8 mouse cellular contexts compared by ENCODE assay signal in the genomic region with DNA sequence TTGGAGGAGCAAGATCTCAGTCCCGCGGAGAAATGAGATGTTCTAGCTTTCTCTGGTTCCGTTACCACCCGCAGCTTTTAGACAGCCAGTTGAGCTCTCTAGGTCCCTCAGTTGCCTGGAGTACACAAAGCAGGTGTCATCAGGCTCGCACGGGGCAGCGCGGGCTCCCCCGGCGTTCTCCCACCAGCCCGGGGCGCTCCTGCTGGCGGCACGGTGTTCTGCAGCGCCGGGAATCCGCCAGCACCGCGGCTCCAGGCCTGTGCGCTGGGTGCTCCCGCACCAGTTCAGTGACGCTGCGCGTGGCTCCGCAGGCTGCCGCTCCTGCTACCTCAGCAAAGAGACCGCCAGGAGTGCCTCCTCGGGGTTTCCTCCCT. TPM values are rescaled to one million over a fixed set of nuclear protein-coding genes. Genes with fewer than 3 reads are reported as not detected.
DNase-seq lines count a peak whose midpoint lies in the region; ATAC-seq and TF ChIP-seq lines count a peak whose summit lies in the region.

A gene (minus strand): TSS at position 235 of the 374 bp plus-strand sequence.

- H3K4me3 ChIP-seq in kidney, adult 2 months (ENCODE audit: insufficient read depth, low read depth, low read length): peak within 1 kb of the TSS; percentile 1; the same call in 1 of the 2 replicates
- H3K4me3 ChIP-seq in forebrain, embryonic 16.5 days (replicated peaks; ENCODE audit: low read length): peak within 1 kb of the TSS; percentile 70
- no peak within 1 kb of the TSS for H3K4me3 ChIP-seq in liver, embryonic 14.5 days (ENCODE audit: insufficient read depth in 1 of 2, low read depth in 2 of 2, low read length in 2 of 2)

- ATAC-seq in forebrain, embryonic 16.5 days: peak; percentile 85
- peak; percentile 39; the same call in 1 of the 2 replicates for ATAC-seq in liver, embryonic 14.5 days (ENCODE audit: insufficient read depth)

- TF ChIP-seq CTCF in kidney, adult 2 months (conservative IDR thresholded peaks at IDR 0.05; ENCODE audit: insufficient read depth, insufficient read length, low read depth, low read length): no peak
- TF ChIP-seq CTCF in brain, embryonic 14.5 days (IDR thresholded peaks at IDR 0.05; ENCODE audit: borderline replicate concordance, extremely low read depth, insufficient read depth, insufficient read length): peak; percentile 67
- 0 out of 2 replicates have a peak, but pooled peaks have one; percentile 26 for TF ChIP-seq CTCF in liver, embryonic 14.5 days (IDR thresholded peaks at IDR 0.05; ENCODE audit: low read depth)

- no peaks in the 10 kb centered on the region for H3K9me3 ChIP-seq in forebrain, embryonic 16.5 days (ENCODE audit: control insufficient read depth, low read length)
- H3K9me3 ChIP-seq in liver, embryonic 14.5 days (ENCODE audit: control insufficient read depth, low read length): no peaks in the 10 kb centered on the region

- no peak for DNase-seq in kidney, adult 2 months
- no peak for DNase-seq in kidney, adult 9 months
- peak; percentile 92 for DNase-seq in brain, embryonic 14.5 days (ENCODE audit: low read depth)
- peak; percentile 10 for DNase-seq in kidney, postnatal 14 days
- no peak for DNase-seq in liver, embryonic 14.5 days (ENCODE audit: low read depth in 3 of 3, low spot score in 3 of 3)
- DNase-seq in right cerebral cortex, postnatal 36 days (ENCODE audit: low spot score in 2 of 2): peak; percentile 75 to 76
- no peak for DNase-seq in spleen, postnatal 14 days (ENCODE audit: low spot score in 2 of 2)

- TF ChIP-seq POLR2A in kidney, adult 2 months (IDR thresholded peaks at IDR 0.05; ENCODE audit: low read depth, low read length): no peak
- no peak for TF ChIP-seq POLR2A in brain, embryonic 14.5 days (IDR thresholded peaks at IDR 0.05; ENCODE audit: borderline replicate concordance, extremely low read depth, insufficient read depth, insufficient read length, poor library complexity, severe bottlenecking)

- peak within 1 kb of the TSS; percentile 74 for H3K4me2 ChIP-seq in forebrain, embryonic 16.5 days (ENCODE audit: low read length)
- H3K4me2 ChIP-seq in liver, embryonic 14.5 days (ENCODE audit: low read depth): peak within 1 kb of the TSS; percentile 40

- peaks cover 1% of the 10 kb centered on the region for H3K27me3 ChIP-seq in kidney, adult 2 months (replicated peaks; ENCODE audit: control insufficient read depth, insufficient read depth, low read length)
- no peaks in the 10 kb centered on the region for H3K27me3 ChIP-seq in forebrain, embryonic 16.5 days (replicated peaks; ENCODE audit: control insufficient read depth, insufficient read depth, low read length)
- H3K27me3 ChIP-seq in liver, embryonic 14.5 days (ENCODE audit: control insufficient read depth, insufficient read depth, low read length): peaks cover 17% of the 10 kb centered on the region

- WGBS in kidney, adult 2 months: 1% methylated on average over 28 of the region's 28 CpGs
- WGBS in forebrain, embryonic 16.5 days: under 1% methylated on average over 27 of the region's 28 CpGs
- WGBS in liver, embryonic 14.5 days (ENCODE audit: insufficient replicate concordance): 1% methylated on average over 28 of the region's 28 CpGs

- peak within 1 kb of the TSS; percentile 92 for H3K9ac ChIP-seq in forebrain, embryonic 16.5 days (replicated peaks; ENCODE audit: low read depth, low read length)
- H3K9ac ChIP-seq in liver, embryonic 14.5 days (replicated peaks): no peak within 1 kb of the TSS

- H3K36me3 ChIP-seq in kidney, adult 2 months (ENCODE audit: control insufficient read depth, insufficient read depth, low read length): no peaks in the 10 kb centered on the region
- no peaks in the 10 kb centered on the region for H3K36me3 ChIP-seq in forebrain, embryonic 16.5 days (ENCODE audit: control insufficient read depth, insufficient read depth)
- no peaks in the 10 kb centered on the region for H3K36me3 ChIP-seq in liver, embryonic 14.5 days (replicated peaks; ENCODE audit: control insufficient read depth, insufficient read depth, low read depth)

- H3K27ac ChIP-seq in kidney, adult 2 months (ENCODE audit: insufficient read depth, low read depth, low read length): no peak within 1 kb of the TSS
- peak within 1 kb of the TSS; percentile 98 for H3K27ac ChIP-seq in forebrain, embryonic 16.5 days (ENCODE audit: low read length)
- no peak within 1 kb of the TSS for H3K27ac ChIP-seq in liver, embryonic 14.5 days

- TF ChIP-seq EP300 in liver, embryonic 14.5 days (IDR thresholded peaks at IDR 0.05; ENCODE audit: low read depth): no peak

- no peaks in the 10 kb centered on the region for H3K4me1 ChIP-seq in kidney, adult 2 months (ENCODE audit: control insufficient read depth, insufficient read depth, low read length)
- H3K4me1 ChIP-seq in forebrain, embryonic 16.5 days (replicated peaks; ENCODE audit: control insufficient read depth, insufficient read depth, low read length): peaks cover 9% of the 10 kb centered on the region
- no peaks in the 10 kb centered on the region for H3K4me1 ChIP-seq in liver, embryonic 14.5 days (replicated peaks; ENCODE audit: control insufficient read depth in 2 of 2, insufficient read depth in 2 of 2, low read length in 1 of 2)

RNA-seq across cellular contexts. Expression of the gene that starts here (rescaled TPM):
- not detected in 2 replicates for polyA plus RNA-seq in kidney, adult 2 months (2012; rRNA removed)
- 5.8 and 9.5 TPM in 2 replicates for polyA plus RNA-seq in brain, embryonic 14.5 days (2012; rRNA removed)
- 13.0 and 19.3 TPM in 2 replicates for polyA plus RNA-seq in forebrain, embryonic 16.5 days (2015; fragmentation: Nextera tagmentation; extraction: Ambion mirVana)
- polyA plus RNA-seq in liver, embryonic 14.5 days (2012; rRNA removed): under 0.01 and 0.01 TPM in 2 replicates
- polyA plus RNA-seq in liver, embryonic 14.5 days (2014; fragmentation: Nextera tagmentation; extraction: Ambion mirVana): 0.03 TPM in 1 of 2 replicates, not detected in the other

Comparison
In these comparisons a context has a peak if more than half of its experiments do, and no peak if none do; other contexts are left out.
1. DNase-seq: peak in brain, embryonic 14.5 days (single experiment), kidney, postnatal 14 days (single experiment) and right cerebral cortex, postnatal 36 days (2 of 2); none in kidney, adult 2 months (single experiment), kidney, adult 9 months (single experiment), liver, embryonic 14.5 days (0 of 3) and spleen, postnatal 14 days (0 of 2).
2. Peak in ATAC-seq and H3K4me2 ChIP-seq in liver, embryonic 14.5 days; RNA of the gene not detected or under 1 TPM.
3. H3K4me3 ChIP-seq: peak in kidney, adult 2 months (single experiment) and forebrain, embryonic 16.5 days (single experiment); none in liver, embryonic 14.5 days (0 of 2).